Mouse (Mus musculus) neural tube, postnatal 0 days (tissue): Measurements from ENCODE around the gene Zfp68. TPM values are rescaled to one million over a fixed set of nuclear protein-coding genes. Genes with fewer than 3 reads are reported as not detected.

Experiments used
- microRNA-seq: library from miRNA; unstranded; fragments of <30 nt; microRNA quantifications from one replicate; pipeline ENCODE4, GENCODE M21; 2016
- polyA plus RNA-seq: library from polyadenylated mRNA; unstranded; fragments of >200 nt; fragmentation: Nextera tagmentation; extraction: Ambion mirVana; gene quantifications from 2 replicates; pipeline ENCODE4 v1.2.1, GENCODE M21; 2015

The Zfp68 gene
- 39.6 and 40.3 TPM in 2 replicates for polyA plus RNA-seq

DNA sequence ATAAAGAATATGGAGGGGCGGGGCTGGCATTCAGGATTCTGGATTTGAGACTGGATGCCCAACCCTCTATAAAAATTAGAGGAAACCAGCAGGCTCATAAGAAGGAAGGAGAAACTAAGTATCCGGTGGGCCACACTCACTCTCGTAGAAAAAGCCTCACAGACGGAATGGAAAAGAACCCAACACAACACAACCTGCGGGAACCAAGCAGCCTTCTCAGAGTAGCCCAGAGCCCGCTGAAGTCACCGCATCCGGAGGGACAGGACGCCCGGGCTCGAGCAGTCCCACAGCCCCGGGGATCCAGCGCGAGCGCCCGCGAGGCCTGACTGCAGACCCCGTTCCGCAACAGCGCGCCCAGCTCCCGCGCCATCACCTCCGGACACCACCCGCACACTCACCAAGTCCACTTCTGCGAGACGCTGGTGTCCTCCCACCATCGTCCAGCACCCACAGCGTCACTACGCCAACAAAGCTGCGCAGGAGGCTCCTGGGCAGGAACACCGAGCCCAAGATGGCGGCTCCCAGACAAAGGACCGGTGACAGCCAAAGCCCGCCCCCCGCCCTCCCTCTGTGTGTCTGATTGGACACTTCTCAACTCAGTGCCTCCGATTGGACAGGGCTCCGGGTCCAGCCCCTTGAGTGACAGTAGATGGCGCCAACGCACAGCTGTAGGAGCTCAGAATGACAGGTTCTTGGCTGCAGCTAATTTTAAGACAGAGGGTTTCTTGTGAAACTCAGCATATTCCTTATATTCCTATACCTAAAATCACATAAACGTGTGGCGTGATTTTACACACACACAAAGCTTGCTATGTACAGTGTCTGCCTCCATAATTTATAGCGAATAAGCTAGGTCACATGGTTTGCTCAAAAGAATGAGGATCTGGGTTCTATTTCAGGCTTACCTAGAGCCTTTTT lies at the start of gene Zfp68:
Gene Zfp68 (minus strand): TSS at position 551 of the 918 bp plus-strand sequence.

GRCm38 (mm10) chr5:138622645-138623477 lies 3.3 kb upstream of the Zfp68 start, which contains the start of gene A430033K04Rik:
A430033K04Rik (plus strand) TSS chr5:138622859.

GRCm38 (mm10) chr5:138564612-138565011 lies 54.9 kb downstream of the Zfp68 start, which contains the start of gene 1700123K08Rik:
1700123K08Rik (minus strand) TSS chr5:138564712.

Small RNA genes within 50 kb of the gene (microRNA-seq; reads per million reads assigned to microRNA genes)
- gene Gm24082: not detected

Other genes with a start within 250 kb of the Zfp68 start
- 38.8 and 42.6 TPM in 2 replicates for gene Zfp157, start 178.3 kb downstream of the Zfp68 start, polyA plus RNA-seq
- 0.10 and 0.17 TPM in 2 replicates for gene 1700123K08Rik, start 55.0 kb downstream of the Zfp68 start, polyA plus RNA-seq
- gene A430033K04Rik, start 3.1 kb upstream of the Zfp68 start, polyA plus RNA-seq: 11.9 and 13.6 TPM in 2 replicates
- gene Fam20c, start 134.8 kb upstream of the Zfp68 start, polyA plus RNA-seq: 57.9 and 61.6 TPM in 2 replicates
- not detected in 2 replicates for gene Gm5294, start 200.3 kb upstream of the Zfp68 start, polyA plus RNA-seq